Mouse (Mus musculus) erythroid progenitor cell, adult 5-6 weeks (primary cell): ENCODE measurements around the gene Pigk. TPM values are rescaled to one million over a fixed set of nuclear protein-coding genes. Genes with fewer than 3 reads are reported as not detected.

ENCODE experiments used
- ATAC-seq: replicated peaks from 2 replicates; pipeline ENCODE4 v1.8.0; 2016; ENCODE audit warnings: moderate number of reproducible peaks, mild to moderate bottlenecking, moderate TSS enrichment, inconsistent platforms; ENCODE audit not compliant: poor library complexity, low FRiP score, severe bottlenecking
- total RNA-seq, 2 experiments: library from RNA; stranded (forward) in 1 of 2; stranded (reverse) in 1 of 2; fragments of 150-400 nt in 1 of 2; fragments of 186-747, 209-891 nt in 1 of 2; gene quantifications; 2 replicates each; pipeline versions ENCODE4 v1.2.3 to v1.2.4; 2015 to 2017; ENCODE audit warnings: low replicate concordance in 2 of 2

The Pigk gene
- total RNA-seq, 2 experiments from 2014 or later: 21.4 to 27.5 TPM

GRCm38 (mm10) chr3:152926166-152926565, 212.3 kb downstream of the Pigk start:
- ATAC-seq: no peak

- no peak for ATAC-seq
Observed at GRCm38 (mm10) chr3:152928287-152928975, 214.5 kb downstream of the Pigk start.

DNA sequence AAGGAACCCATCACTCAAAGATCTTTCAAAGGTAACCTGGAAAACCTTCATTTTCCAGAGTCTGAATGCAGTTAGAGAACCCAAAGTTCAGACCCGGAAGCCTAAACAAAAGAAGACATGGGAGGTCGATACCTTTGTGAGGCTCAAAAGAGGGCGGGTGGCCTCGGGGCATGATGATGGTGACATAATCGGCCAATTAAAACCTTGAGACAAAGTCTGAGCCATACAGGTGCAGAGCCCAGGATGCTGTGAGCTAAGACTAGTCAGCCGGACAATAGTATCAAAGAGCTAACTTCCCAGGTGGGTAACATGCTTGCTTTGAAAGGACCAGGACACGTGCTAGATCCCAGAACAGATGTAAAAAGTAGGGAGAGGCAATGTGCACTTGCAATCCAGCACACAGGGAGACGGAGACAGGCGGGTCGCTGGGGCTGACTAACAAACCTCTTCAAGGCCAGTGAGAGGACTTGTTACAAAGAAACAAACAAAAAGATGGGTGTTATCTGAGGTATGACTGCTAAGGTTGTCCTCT, 215.4 kb downstream of the Pigk start:
- ATAC-seq: no peak

DNA sequence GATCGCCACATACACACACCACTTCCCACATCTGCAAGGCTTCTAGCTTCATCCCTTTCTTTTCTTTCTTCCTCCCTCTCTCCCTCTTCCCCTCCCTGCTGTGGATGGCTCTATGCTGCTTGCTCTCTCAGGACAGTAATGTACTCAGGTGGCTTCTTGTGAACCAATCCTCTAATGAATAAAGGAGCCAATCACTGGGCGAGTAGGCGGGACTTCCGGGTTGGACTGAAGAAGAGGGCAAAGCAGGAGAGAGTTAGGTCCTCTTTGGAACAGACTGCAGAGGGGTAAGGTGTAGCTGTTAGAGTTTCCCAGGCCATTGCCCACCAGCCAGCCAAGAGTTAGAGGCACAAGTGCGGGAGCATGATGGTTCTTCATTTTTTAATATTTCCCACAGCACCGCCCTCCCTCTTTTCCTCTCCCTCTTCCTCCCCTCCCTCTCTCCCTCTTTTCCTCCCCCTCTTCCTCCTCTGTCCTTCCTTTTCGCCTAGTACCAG, 215.9 kb downstream of the Pigk start:
- ATAC-seq: no peak

- ATAC-seq: no peak
Observed at GRCm38 (mm10) chr3:152931354-152931753, 217.5 kb downstream of the Pigk start.

DNA sequence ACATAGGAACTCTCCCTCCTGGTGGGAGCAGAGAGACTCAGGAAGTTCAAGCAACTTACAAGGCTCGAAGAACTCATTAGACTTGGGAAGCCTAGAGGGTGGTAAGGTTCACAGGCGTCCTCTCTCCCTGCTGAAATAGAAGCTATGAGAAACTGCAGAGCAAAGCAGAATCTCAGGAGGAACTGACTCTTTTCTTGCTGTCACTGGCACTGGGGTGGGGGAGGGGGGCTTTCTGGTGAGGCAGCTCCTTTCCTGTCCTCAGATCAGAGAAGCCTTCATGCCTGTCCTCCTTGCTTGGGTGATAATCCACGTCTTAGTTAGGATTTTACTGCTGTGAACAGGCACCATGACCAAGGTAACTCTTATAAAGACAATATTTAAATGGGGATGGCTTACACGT, 218.2 kb downstream of the Pigk start:
- ATAC-seq: no peak

GRCm38 (mm10) chr3:152932544-152932943, 218.6 kb downstream of the Pigk start:
- no peak for ATAC-seq

GRCm38 (mm10) chr3:152933737-152934136, 219.8 kb downstream of the Pigk start:
- ATAC-seq: no peak

GRCm38 (mm10) chr3:152936313-152936712, 222.4 kb downstream of the Pigk start:
- ATAC-seq: no peak

- ATAC-seq: no peak
Observed at GRCm38 (mm10) chr3:152941671-152942070, 227.8 kb downstream of the Pigk start.

- no peak for ATAC-seq
Observed at GRCm38 (mm10) chr3:152942985-152943384, 229.1 kb downstream of the Pigk start.

- no peak for ATAC-seq
Observed at GRCm38 (mm10) chr3:152944766-152945165, 230.9 kb downstream of the Pigk start.

DNA sequence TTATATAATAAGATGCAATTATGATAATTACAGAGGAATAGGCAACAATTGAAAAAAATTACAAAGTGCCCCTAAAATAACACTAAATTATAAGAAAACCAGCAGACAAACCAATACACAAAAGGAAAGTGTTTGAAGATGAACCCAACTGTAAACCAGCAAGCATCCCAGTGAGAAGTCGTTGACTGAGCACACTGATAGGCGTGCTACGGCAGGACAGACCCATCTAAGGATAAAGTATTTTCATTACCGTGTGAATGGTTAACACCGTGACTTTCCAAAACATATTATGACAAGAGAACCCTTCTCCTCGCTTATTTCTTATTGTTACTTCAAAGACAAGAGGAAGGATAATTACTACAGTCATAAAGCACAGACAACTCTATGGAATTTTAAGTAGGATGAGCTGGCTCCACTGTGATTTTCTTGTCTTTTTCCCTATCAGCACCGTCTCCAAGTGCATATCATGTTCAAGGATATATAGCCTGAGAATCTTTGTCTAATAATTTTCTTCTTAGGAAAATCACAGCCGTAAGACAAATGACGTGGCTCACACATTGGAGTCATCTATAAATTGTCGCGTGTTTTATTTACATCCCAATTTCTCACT, 233.2 kb downstream of the Pigk start:
- ATAC-seq: no peak

DNA sequence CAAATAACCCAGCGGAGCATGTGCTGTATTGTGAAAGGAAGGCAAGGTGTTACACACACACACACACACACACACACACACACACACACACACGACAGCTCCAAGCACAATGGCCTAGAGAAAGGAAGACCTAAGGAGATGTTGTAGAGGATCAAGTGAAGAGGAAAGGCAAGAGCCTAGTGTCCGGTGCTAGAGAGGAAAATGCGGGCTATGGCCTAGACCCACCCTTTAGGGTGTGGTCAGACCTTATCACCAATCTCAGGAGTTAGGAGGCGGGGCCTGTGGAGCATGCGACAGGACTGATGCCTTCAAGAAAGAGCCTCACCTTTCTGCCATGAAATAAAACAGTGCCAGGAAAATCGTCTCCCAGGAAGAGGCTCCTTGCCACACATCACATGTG, 234.7 kb downstream of the Pigk start:
- ATAC-seq: no peak

GRCm38 (mm10) chr3:152949233-152949777, 235.4 kb downstream of the Pigk start:
- ATAC-seq: no peak

DNA sequence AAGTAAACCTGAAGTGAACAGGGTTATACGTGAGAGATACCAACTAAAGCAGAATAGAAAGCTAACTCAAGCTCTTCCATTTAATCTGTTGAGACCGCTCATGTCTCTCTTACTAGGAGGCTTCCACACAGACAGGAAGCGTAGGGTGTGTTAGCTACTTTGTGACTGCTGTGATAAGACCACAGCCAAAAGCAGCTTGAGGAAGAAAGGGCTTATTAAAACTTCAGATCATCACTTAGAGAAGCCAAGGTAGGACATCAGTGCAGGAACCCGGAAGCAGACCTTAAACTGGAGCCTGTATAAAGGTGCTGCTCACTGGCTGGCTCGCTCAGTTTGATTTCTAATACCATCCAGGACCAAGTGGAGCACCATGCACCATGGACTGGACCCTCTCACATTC, 236.4 kb downstream of the Pigk start:
- no peak for ATAC-seq

GRCm38 (mm10) chr3:152950914-152951313, 237.0 kb downstream of the Pigk start:
- no peak for ATAC-seq

- no peak for ATAC-seq
Observed at GRCm38 (mm10) chr3:152951634-152952545, 238.0 kb downstream of the Pigk start.

DNA sequence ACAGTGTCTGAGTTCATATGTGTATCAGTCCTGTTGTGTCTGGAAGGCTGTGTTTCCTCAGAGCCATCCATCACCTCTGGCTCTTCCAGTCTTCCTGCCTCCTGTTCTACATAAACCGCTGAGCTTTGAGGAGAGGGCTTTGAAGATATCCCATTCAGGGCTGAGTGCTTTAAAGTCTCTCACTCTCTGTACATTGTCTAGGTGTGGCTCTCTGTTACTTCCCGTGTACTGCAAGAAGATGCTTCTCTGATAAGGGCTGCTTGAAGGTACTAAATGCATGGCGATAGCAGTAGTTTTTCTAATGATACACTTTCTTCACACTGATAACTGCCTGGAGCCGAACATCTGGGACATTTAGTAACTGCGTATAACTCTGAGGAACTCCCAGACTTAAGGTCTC, 242.1 kb downstream of the Pigk start:
- no peak for ATAC-seq

DNA sequence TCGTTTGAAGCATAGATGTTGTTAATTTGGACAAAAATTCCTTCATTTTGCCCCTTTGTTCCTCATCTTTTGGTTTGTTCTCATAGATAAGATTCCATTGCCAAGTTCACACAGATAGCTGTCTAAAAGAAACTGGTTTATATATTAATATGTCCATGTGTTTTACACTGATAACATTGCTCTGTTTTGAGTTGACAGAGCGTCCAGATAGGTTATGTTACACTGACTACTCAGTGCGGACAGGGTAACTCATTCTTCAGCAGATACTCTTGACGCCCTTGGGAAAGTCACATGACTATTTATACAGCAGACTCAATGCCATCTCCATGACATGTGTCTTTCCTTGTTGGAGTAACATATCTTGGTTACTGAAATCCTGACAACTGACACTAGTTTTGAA, 242.9 kb downstream of the Pigk start:
- no peak for ATAC-seq
